Mouse (Mus musculus) midbrain, postnatal 0 days (tissue): Measurements from ENCODE around the gene Nphp4. TPM values are rescaled to one million over a fixed set of nuclear protein-coding genes. Genes with fewer than 3 reads are reported as not detected.

Experiments
- ATAC-seq: fragments of 200-750 bp; cut with Nextera tagmentation; 2 replicates; pipeline ENCODE4 v1.8.0; 2017; ENCODE audit warnings: moderate number of reproducible peaks, mild to moderate bottlenecking, moderate TSS enrichment, moderate library complexity; ENCODE audit not compliant: low FRiP score
- DNase-seq: peaks from one replicate; pipeline ENCODE4 v3.0.0-alpha.2; 2015; ENCODE audit warnings: low spot score
- H3K27ac ChIP-seq: fragments of 300-500 bp; sonication (generic); 2 replicates; pipeline ENCODE4 v1.5.1; 2014; ENCODE audit warnings: low read depth, mild to moderate bottlenecking, low read length, mixed read lengths
- H3K27me3 ChIP-seq: fragments of 300-500 bp; sonication (generic); 2 replicates; pipeline ENCODE4 v1.6.1; 2014; ENCODE audit warnings: low read length, control low read depth, mixed read lengths; ENCODE audit not compliant: insufficient read depth
- H3K36me3 ChIP-seq: fragments of 300-500 bp; sonication (generic); 2 replicates; pipeline ENCODE4 v1.6.1; 2014; ENCODE audit warnings: low read length, control low read depth, mixed read lengths; ENCODE audit not compliant: insufficient read depth
- H3K4me1 ChIP-seq: fragments of 300-500 bp; sonication (generic); 2 replicates; pipeline ENCODE4 v1.6.1; 2014; ENCODE audit warnings: mild to moderate bottlenecking, control low read depth, antibody characterized with exemption, low read length, mixed read lengths; ENCODE audit not compliant: insufficient read depth
- H3K4me2 ChIP-seq: fragments of 300-500 bp; sonication (generic); 2 replicates; pipeline ENCODE4 v1.6.1; 2014; ENCODE audit warnings: low read depth, mild to moderate bottlenecking, low read length, mixed read lengths; ENCODE audit not compliant: poor library complexity, severe bottlenecking
- H3K4me3 ChIP-seq: fragments of 300-500 bp; sonication (generic); 2 replicates; pipeline ENCODE4 v1.5.1; 2014; ENCODE audit warnings: low read depth, mild to moderate bottlenecking, low read length, moderate library complexity
- H3K9ac ChIP-seq: fragments of 300-500 bp; sonication (generic); replicated peaks from 2 replicates; pipeline ENCODE4 v1.6.1; 2014; ENCODE audit warnings: mild to moderate bottlenecking, low read length, moderate library complexity, mixed read lengths; ENCODE audit not compliant: poor library complexity, severe bottlenecking
- H3K9me3 ChIP-seq: fragments of 300-500 bp; sonication (generic); 2 replicates; pipeline ENCODE4 v1.6.1; 2016; ENCODE audit warnings: low read length, control low read depth
- CTCF ChIP-seq: IDR thresholded peaks from 2 replicates; pipeline ENCODE4 v1.5.1; 2016; ENCODE audit warnings: antibody characterized with exemption, mild to moderate bottlenecking
- WGBS: fragments of 180-500 bp; shearing (Covaris S2); extraction: QIAGEN DNeasy Blood & Tissue Kit; methylation state at CpG from one replicate; pipeline ENCODE4 v1.1.7; 2014; 5-methylcytosine and 5-hydroxymethylcytosine counted together
- polyA plus RNA-seq: library from polyadenylated mRNA; unstranded; fragments of >200 nt; fragmentation: Nextera tagmentation; extraction: Ambion mirVana; gene quantifications from 2 replicates; pipeline ENCODE4 v1.2.1, GENCODE M21; 2015
- total RNA-seq: library from RNA; depleted of rRNA; stranded (reverse); fragments of >200 nt; gene quantifications from 2 replicates; pipeline ENCODE4 v1.2.3, GENCODE M21; 2014

The Nphp4 gene
- total and polyA plus RNA-seq, 2 experiments from 2014 or later = 4.8 to 12.1 TPM

DNA sequence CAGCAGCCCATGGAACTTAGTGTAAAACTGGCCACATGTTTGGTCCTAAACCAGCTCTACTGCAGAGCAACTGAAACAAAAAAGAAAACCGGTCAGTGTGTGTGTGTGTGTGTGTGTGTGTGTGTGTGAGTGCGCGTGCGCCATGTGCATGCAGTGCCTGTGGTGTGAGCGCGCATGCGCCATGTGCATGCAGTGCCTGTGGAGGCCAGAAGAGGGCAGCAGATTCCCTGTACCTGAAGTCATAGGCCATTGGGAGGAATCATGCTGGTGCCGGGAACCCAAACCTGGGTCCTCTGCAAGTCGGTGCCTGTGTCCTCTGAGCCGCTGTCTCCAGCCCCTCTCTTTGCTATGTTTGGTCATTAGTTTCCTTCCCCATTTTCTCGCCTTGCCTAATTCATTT lies 65.9 kb downstream of the Nphp4 start:
- no peak for DNase-seq
- WGBS = 97% methylated on average over 11 of the region's 11 CpGs
- H3K36me3 ChIP-seq = peaks cover 11% of the 10 kb centered on the region
- no peaks in the 10 kb centered on the region for H3K9me3 ChIP-seq
- H3K27ac ChIP-seq = no peak overlapping the region
- ATAC-seq = no peak
- H3K9ac ChIP-seq = no peak overlapping the region
- H3K27me3 ChIP-seq = no peaks in the 10 kb centered on the region
- H3K4me1 ChIP-seq = no peaks in the 10 kb centered on the region; the same call in 1 of the 2 replicates
- no peak overlapping the region for H3K4me3 ChIP-seq
- peak; percentile 51 for TF ChIP-seq CTCF
- H3K4me2 ChIP-seq = no peak overlapping the region

DNA sequence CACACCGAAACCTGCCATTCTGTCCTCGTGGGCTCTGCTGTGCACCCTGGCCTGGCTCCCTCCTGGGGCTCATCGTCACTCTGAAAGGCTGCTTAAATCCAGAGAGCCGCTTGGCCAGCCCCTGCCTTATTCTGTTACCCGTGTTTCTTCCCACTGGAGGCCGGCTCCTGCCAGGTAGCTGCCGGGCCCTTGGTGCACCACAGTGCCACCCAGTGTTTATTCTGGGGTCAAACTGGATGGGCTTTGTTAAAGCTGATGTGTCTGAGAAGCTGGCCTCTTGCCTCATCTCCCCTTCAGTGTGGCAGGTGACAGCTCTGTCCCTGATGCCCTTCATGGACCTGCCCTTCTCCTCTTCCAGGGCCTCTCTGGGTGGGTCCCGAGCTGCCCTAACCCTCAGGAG lies 70.0 kb downstream of the Nphp4 start:
- 56% methylated on average over 8 of the region's 8 CpGs for WGBS
- peaks cover 4% of the 10 kb centered on the region for H3K4me1 ChIP-seq
- ATAC-seq (no peak), DNase-seq (peak; percentile 51)
- H3K27me3 ChIP-seq = no peaks in the 10 kb centered on the region
- H3K4me3 ChIP-seq = no peak overlapping the region
- H3K9me3 ChIP-seq = no peaks in the 10 kb centered on the region
- no peak overlapping the region for H3K9ac ChIP-seq
- TF ChIP-seq CTCF = peak; percentile 69
- peaks cover 9% of the 10 kb centered on the region; the same call in 1 of the 2 replicates for H3K36me3 ChIP-seq
- no peak overlapping the region for H3K4me2 ChIP-seq
- H3K27ac ChIP-seq = no peak overlapping the region

DNA sequence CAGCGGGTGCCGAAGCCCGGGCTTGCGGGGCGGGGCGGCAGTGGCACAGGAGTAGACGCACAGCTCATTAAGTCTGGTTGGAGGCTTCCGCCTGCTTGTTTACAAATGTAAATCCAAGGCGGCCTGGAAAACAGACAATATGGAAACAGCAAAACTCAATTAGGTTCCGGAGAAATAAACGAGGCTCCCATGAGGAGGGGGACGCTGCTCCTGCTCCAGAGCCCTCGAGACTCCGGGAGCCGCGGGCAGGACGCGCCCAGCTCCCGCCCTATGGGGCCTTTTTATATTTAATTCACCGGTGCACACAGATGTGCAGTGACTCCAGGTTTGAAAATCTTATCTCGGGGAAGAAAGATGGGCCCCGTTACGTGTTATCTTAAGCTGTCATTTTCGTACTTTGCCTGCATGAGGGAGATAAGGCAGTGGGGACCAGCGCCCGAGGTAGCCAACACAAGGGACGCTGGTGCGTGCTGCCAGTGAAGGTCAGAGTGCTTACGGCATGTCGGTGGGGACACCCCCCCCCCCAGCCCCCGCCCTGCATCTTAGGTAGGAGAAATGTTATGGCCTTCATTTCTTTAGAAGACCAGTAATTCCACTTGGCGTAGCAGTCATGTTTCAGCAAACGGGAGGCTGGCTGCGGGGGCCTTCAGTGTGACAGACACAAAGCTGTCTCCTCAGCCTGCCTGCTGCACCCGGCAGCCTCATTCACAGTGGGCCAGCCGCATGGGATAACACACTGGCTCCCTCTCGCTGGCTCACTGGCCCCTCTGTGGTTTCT lies 71.6 kb downstream of the Nphp4 start:
- no peaks in the 10 kb centered on the region for H3K9me3 ChIP-seq
- peak overlapping the region; percentile 59; the same call in 1 of the 2 replicates for H3K27ac ChIP-seq
- H3K4me2 ChIP-seq = no peak overlapping the region
- 0 out of 2 replicates have a peak overlapping the region, but pooled peaks have one; percentile 0 for H3K9ac ChIP-seq
- DNase-seq (no peak), ATAC-seq (no peak)
- WGBS = 31% methylated on average over 37 of the region's 37 CpGs
- no peak for TF ChIP-seq CTCF
- peaks cover 4% of the 10 kb centered on the region for H3K4me1 ChIP-seq
- no peaks in the 10 kb centered on the region for H3K27me3 ChIP-seq
- H3K36me3 ChIP-seq = 0 out of 2 replicates have a peak, but pooled peaks cover 2% of the 10 kb centered on the region
- H3K4me3 ChIP-seq = no peak overlapping the region

DNA sequence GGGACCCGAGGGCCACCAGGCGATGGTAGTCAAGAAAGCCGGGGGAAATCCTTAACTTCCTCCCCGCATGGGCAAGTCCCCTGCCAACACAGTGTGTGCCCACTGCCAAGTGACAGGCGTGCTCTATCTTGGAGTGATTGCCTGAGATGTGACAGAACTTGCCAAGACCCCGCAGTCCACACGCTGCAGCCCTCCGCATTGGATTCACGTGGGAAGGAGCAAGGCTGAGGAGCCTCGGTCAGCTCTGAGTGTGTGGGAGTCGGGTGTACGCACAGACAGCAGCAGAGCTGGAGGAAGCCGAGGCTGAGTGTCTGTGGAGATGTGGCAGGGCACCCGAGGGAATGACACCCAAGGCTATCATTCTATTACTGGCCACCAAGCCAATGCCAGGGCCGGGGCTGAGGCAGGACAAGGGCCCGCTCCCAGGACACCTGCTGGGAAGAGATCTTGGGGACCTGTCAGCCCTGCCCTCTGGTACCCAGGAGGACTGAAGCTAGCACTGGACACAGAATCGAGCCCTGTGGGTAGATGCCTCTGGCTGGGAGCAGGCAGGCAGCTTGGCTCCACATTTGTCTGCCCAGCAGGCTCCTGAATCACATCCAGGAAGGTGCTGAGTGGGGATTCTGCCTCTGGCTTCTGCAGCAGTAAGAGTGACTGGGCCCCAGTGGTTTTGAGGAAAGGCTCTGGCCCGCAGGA lies 73.1 kb downstream of the Nphp4 start:
- ATAC-seq = no peak
- 91% methylated on average over 18 of the region's 18 CpGs for WGBS
- Histone ChIP-seq H3K9me3 (no peaks in the 10 kb centered on the region), H3K27me3 (no peaks in the 10 kb centered on the region), H3K36me3 (no peaks in the 10 kb centered on the region), H3K4me3 (no peak overlapping the region), H3K9ac (no peak overlapping the region), H3K27ac (no peak overlapping the region), H3K4me1 (peaks cover 7% of the 10 kb centered on the region), H3K4me2 (no peak overlapping the region)
- TF ChIP-seq CTCF = no peak
- no peak for DNase-seq

DNA sequence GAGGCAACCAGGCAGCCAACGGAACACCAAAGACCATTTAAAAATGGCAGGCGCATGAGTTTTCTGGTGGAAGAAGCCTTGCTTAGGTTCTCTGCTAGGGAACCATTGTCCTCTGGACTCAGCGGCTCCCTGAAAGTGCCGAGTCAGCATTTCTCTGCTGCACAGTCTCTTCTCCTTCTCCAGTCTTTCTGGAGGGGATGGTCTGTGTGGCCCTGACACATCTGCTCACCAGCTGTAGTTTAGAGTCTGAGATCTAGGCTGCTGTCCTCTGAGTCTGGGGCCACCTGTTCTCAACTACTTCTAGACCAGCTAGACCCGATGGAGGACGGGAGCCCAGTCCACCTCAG lies 73.7 kb downstream of the Nphp4 start:
- ATAC-seq = no peak
- H3K36me3 ChIP-seq = no peaks in the 10 kb centered on the region
- no peak overlapping the region for H3K4me3 ChIP-seq
- peaks cover 7% of the 10 kb centered on the region for H3K4me1 ChIP-seq
- H3K4me2 ChIP-seq = no peak overlapping the region
- DNase-seq = no peak
- no peaks in the 10 kb centered on the region for H3K9me3 ChIP-seq
- no peak for TF ChIP-seq CTCF
- H3K9ac ChIP-seq = no peak overlapping the region
- no peaks in the 10 kb centered on the region for H3K27me3 ChIP-seq
- 90% methylated on average over 6 of the region's 6 CpGs for WGBS
- H3K27ac ChIP-seq = no peak overlapping the region
